Mouse (Mus musculus) C2C12 (cell line): ENCODE measurements at regions not wholly inside any gene's neighbourhood (a gene's known extent, or its start where the extent isn't known, plus 50 kb on each side); places are given as distances from the start of the nearest gene placed in this dataset.

Experiments used
- CTCF ChIP-seq: IDR thresholded peaks from one replicate; pipeline ENCODE4 v1.5.1; 2011; ENCODE audit not compliant: control insufficient read depth, insufficient read depth, insufficient read length
- MYOG ChIP-seq: IDR thresholded peaks from one replicate; pipeline ENCODE4 v1.6.1; 2011; ENCODE audit not compliant: control insufficient read depth, insufficient read length; ENCODE audit errors: extremely low read depth

DNA sequence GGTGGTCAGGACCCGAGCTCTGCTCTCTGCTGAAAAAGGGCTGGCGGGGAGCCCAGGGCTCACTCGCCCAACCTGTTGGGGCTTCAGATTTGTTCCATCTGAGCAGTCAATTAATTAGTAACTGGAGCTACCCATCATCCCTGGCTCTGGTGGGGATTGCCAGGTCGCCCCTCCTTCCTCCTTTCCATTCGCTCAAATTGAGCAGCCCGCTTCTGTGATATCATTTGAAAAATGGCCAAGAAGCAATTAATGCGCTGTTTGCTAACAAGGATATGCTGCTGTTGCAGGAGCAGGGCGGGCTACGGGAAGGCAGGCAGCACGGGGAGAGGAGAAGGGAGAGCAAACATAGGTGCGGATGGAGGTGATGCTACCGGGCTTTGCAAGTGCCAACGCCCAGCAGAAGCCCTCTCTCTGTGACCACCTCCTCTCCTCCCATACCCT lies 76.3 kb upstream of the Pitx1 start:
- TF ChIP-seq CTCF: no peak
- no peak for TF ChIP-seq MYOG
